Mouse (Mus musculus) G1E (cell line): ENCODE data around the gene Frmd5. TPM values are rescaled to one million over a fixed set of nuclear protein-coding genes. Genes with fewer than 3 reads are reported as not detected.

Source experiments
- ATAC-seq: 2 replicates; pipeline ENCODE4 v1.8.0; 2016; ENCODE audit warnings: mild to moderate bottlenecking; ENCODE audit not compliant: insufficient number of reproducible peaks, poor library complexity, low FRiP score, severe bottlenecking; ENCODE audit errors: extremely low read depth
- DNase-seq: peaks from one replicate; pipeline ENCODE4 v3.0.0; 2012; ENCODE audit warnings: low spot score
- H3K27me3 ChIP-seq: 2 replicates; pipeline ENCODE4 v1.6.1; 2012; ENCODE audit warnings: mild to moderate bottlenecking, low read length, inconsistent platforms; ENCODE audit not compliant: insufficient read depth
- H3K36me3 ChIP-seq: replicated peaks from 2 replicates; pipeline ENCODE3; 2012; ENCODE audit warnings: mild to moderate bottlenecking, inconsistent platforms
- H3K4me1 ChIP-seq: 2 replicates; pipeline ENCODE4 v1.6.1; 2012; ENCODE audit warnings: low read depth, low read length, inconsistent platforms, mixed read lengths; ENCODE audit not compliant: insufficient read depth
- H3K4me3 ChIP-seq: 2 replicates; pipeline ENCODE4 v1.5.1; 2012; ENCODE audit warnings: low read depth, mild to moderate bottlenecking, inconsistent platforms, low read length, moderate library complexity, mixed read lengths
- H3K9me3 ChIP-seq: replicated peaks from 2 replicates; pipeline ENCODE4 v1.6.1; 2012; ENCODE audit warnings: inconsistent platforms
- CTCF ChIP-seq: IDR thresholded peaks from 2 replicates; pipeline ENCODE4 v1.5.1; 2012; ENCODE audit warnings: low read depth, low read length, inconsistent platforms, mixed read lengths
- GATA1 ChIP-seq: IDR thresholded peaks from 2 replicates; pipeline ENCODE4 v1.6.1; 2012; ENCODE audit warnings: borderline replicate concordance, low read length, inconsistent platforms, mixed read lengths
- GATA2 ChIP-seq: IDR thresholded peaks from 2 replicates; pipeline ENCODE4 v1.6.1; 2012; ENCODE audit warnings: low read depth, low read length, inconsistent platforms, borderline replicate concordance
- POLR2AphosphoS5 ChIP-seq: IDR thresholded peaks from 2 replicates; pipeline ENCODE4 v1.6.1; 2012; ENCODE audit warnings: low read depth, low read length, inconsistent platforms; ENCODE audit not compliant: insufficient replicate concordance
- TAL1 ChIP-seq: conservative IDR thresholded peaks from 2 replicates; pipeline ENCODE4 v1.6.1; 2012; ENCODE audit warnings: low read depth, low read length, inconsistent platforms, mixed read lengths
- polyA plus RNA-seq: library from polyadenylated mRNA; stranded (reverse); fragments of >175 nt; gene quantifications from 2 replicates; pipeline ENCODE4 v1.2.3, GENCODE M21; 2012
- total RNA-seq, 2 experiments: library from RNA; stranded (forward) in 1 of 2; stranded (reverse) in 1 of 2; fragments of 200-1000 nt in 1 of 2; fragments of >200 nt in 1 of 2; fragmentation: Nextera tagmentation in 1 of 2; gene quantifications; 2 replicates each; pipeline ENCODE4 v1.2.3; 2014 to 2017

Gene Frmd5
- total and polyA plus RNA-seq, 3 experiments: 12.8 to 79.4 (median 20.6) TPM

- Histone ChIP-seq H3K36me3 (no peaks in the 10 kb centered on the region), H3K9me3 (no peaks in the 10 kb centered on the region), H3K27me3 (no peaks in the 10 kb centered on the region), H3K4me3 (no peak overlapping the region), H3K4me1 (peaks cover 17% of the 10 kb centered on the region)
- no peak for DNase-seq
- TF ChIP-seq GATA1 (no peak), GATA2 (no peak), TAL1 (no peak)
- ATAC-seq: no peak
These were observed 19.6 kb downstream of the Frmd5 start for GRCm38 (mm10) chr2:121787271-121787670.

- H3K4me1 ChIP-seq: no peaks in the 10 kb centered on the region
- TF ChIP-seq GATA1 (no peak), GATA2 (no peak), POLR2AphosphoS5 (no peak), CTCF (no peak), TAL1 (no peak)
- no peak overlapping the region for H3K4me3 ChIP-seq
- H3K27me3 ChIP-seq: no peaks in the 10 kb centered on the region
- DNase-seq (no peak), ATAC-seq (no peak)
- no peaks in the 10 kb centered on the region for H3K9me3 ChIP-seq
- no peaks in the 10 kb centered on the region for H3K36me3 ChIP-seq
These were observed 30.7 kb downstream of the Frmd5 start for GRCm38 (mm10) chr2:121776219-121776618.

DNA sequence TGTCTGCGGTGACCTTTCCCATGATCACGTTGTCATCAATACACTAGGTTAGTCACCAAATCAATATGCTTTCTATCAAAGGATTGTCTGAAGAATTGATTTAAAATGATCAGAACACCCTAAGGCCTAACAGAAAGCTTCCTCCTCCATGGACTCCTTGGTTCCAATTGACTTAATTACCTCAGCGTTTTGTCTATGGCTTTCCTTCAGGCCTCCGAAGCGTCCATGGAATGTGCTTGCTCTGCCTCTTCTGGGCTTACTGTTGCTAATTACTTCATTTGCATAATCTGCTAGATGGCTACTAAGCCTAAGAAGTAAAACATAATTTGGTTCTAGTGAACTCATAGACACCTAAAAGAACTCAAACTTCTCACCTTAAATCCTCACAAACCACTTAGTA, 42.0 kb downstream of the Frmd5 start:
- DNase-seq (no peak), ATAC-seq (no peak)
- no peaks in the 10 kb centered on the region for H3K27me3 ChIP-seq
- no peaks in the 10 kb centered on the region for H3K4me1 ChIP-seq
- peaks cover 3% of the 10 kb centered on the region for H3K9me3 ChIP-seq
- H3K4me3 ChIP-seq: no peak overlapping the region
- TF ChIP-seq POLR2AphosphoS5 (no peak), CTCF (no peak)
- H3K36me3 ChIP-seq: no peaks in the 10 kb centered on the region

GRCm38 (mm10) chr2:121761861-121762260, 45.0 kb downstream of the Frmd5 start:
- ATAC-seq (no peak), DNase-seq (no peak)
- Histone ChIP-seq H3K4me1 (no peaks in the 10 kb centered on the region; the same call in 1 of the 2 replicates), H3K9me3 (no peaks in the 10 kb centered on the region), H3K27me3 (no peaks in the 10 kb centered on the region), H3K36me3 (no peaks in the 10 kb centered on the region), H3K4me3 (no peak overlapping the region)
- TF ChIP-seq GATA1 (no peak), CTCF (no peak), TAL1 (no peak), POLR2AphosphoS5 (no peak), GATA2 (no peak)

DNA sequence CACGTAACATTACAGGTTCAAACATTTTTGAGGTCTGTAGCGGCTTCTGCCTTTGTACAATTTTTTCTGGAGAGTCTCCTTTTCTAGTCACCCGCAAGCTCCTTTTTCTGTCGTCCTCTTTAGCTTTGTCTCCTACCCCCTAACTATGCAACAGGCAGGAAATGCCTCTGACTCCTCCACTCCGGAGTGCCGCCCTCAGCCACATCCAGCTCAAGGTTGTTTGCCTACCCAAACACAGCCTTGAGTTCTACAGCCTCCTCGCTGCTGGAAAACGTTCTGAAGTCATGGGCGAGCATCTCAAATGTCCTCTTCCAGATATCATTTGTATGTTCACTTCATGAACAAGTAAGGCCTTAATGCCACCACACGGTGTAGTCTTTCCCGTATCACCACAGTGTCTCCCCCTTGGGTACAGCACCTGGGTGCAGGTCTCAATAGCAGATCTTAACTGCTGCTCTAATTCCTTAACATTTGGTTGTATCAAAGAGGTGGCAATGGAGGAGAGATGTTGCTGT, 45.5 kb downstream of the Frmd5 start:
- no peak for ATAC-seq
- H3K4me3 ChIP-seq: no peak overlapping the region
- TF ChIP-seq GATA2: no peak
- no peak for TF ChIP-seq CTCF
- no peak for TF ChIP-seq TAL1
- TF ChIP-seq GATA1: no peak
- TF ChIP-seq POLR2AphosphoS5: no peak

GRCm38 (mm10) chr2:121760646-121761045, 46.2 kb downstream of the Frmd5 start:
- H3K9me3 ChIP-seq: no peaks in the 10 kb centered on the region
- DNase-seq: no peak
- TF ChIP-seq POLR2AphosphoS5: no peak
- no peak for TF ChIP-seq GATA2
- no peak for TF ChIP-seq TAL1
- TF ChIP-seq GATA1: no peak
- TF ChIP-seq CTCF: no peak
- no peak overlapping the region for H3K4me3 ChIP-seq
- no peaks in the 10 kb centered on the region for H3K27me3 ChIP-seq
- no peaks in the 10 kb centered on the region; the same call in 1 of the 2 replicates for H3K4me1 ChIP-seq
- ATAC-seq: no peak
- H3K36me3 ChIP-seq: no peaks in the 10 kb centered on the region

More for the DNA sequence above, 45.5 kb downstream of the Frmd5 start:
- no peaks in the 10 kb centered on the region for H3K36me3 ChIP-seq
- H3K9me3 ChIP-seq: no peaks in the 10 kb centered on the region
- no peaks in the 10 kb centered on the region for H3K27me3 ChIP-seq
- no peaks in the 10 kb centered on the region; the same call in 1 of the 2 replicates for H3K4me1 ChIP-seq
- no peak for DNase-seq

DNA sequence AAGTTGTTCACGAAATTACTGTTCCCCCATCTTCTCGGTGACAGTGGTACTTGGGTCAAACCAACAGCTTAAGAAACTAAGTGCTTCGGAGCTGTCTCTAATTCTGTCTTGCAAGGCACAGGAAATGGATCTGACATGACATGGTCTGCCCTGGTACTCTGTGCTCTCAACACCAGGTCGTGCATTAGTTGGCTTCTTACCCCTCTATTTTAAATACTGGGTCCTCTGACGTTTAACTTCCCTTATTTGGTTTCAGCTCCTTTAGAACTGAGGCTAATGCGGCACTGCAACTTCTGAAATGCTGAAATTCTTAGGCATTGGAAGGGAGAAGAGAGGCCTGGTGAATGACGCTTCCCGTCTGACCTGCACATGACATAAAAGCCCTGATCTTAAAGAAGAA, 48.6 kb downstream of the Frmd5 start:
- H3K4me3 ChIP-seq: no peak overlapping the region
- DNase-seq (no peak), ATAC-seq (no peak)
- no peaks in the 10 kb centered on the region for H3K9me3 ChIP-seq
- no peaks in the 10 kb centered on the region for H3K27me3 ChIP-seq
- TF ChIP-seq TAL1 (no peak), GATA1 (no peak), CTCF (no peak), POLR2AphosphoS5 (no peak), GATA2 (no peak)
- H3K36me3 ChIP-seq: no peaks in the 10 kb centered on the region
- H3K4me1 ChIP-seq: no peaks in the 10 kb centered on the region; the same call in 1 of the 2 replicates
